Mouse (Mus musculus): Measurements from ENCODE around the gene Kank3.

- TF ChIP-seq CTCF (IDR thresholded peaks at IDR 0.05; ENCODE audit: low read depth) (no peak), EP300 (IDR thresholded peaks at IDR 0.05; ENCODE audit: low read depth) (no peak)
Measured at GRCm38 (mm10) chr17:33815399-33815798, 5.1 kb downstream of the Kank3 start.

Data from heart, postnatal 0 days (tissue).